Mouse (Mus musculus) cerebellum, adult 2 months (tissue): ENCODE measurements at regions not wholly inside any gene's neighbourhood (a gene's known extent, or its start where the extent isn't known, plus 50 kb on each side); places are given as distances from the start of the nearest gene placed in this dataset.

Experiments
- CTCF ChIP-seq: fragments of 200-500 bp; IDR thresholded peaks from 2 replicates; pipeline ENCODE4 v1.5.1; 2011; ENCODE audit warnings: low read depth, mild to moderate bottlenecking, control low read depth, low read length, moderate library complexity, borderline replicate concordance; ENCODE audit not compliant: insufficient read depth
- POLR2A ChIP-seq: fragments of 200-500 bp; IDR thresholded peaks from 2 replicates; pipeline ENCODE4 v1.6.1; 2011; ENCODE audit warnings: low read length, control low read depth, borderline replicate concordance; ENCODE audit not compliant: insufficient read depth

DNA sequence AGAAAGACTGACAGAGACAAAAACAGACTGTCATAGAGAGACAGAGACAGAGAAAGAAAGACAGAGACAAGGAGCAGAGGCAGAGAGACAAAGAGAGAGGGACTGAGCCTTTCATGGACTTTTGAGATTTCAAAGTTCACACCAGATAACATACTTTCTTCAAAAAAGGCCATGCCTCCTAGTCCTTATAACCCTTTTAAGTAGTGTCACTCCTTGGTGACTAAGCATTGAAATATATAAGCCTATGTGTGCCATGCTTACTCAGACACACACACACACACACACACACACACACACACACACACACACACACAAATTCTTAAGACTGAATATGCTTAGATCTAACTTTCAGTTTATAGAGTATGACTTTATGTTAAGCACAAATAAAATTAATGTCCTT lies 728.6 kb upstream of the Fam84a start:
- TF ChIP-seq CTCF (no peak), POLR2A (no peak)
